Mouse (Mus musculus): ENCODE data around the gene 2310011J03Rik. TPM values are rescaled to one million over a fixed set of nuclear protein-coding genes. Genes with fewer than 3 reads are reported as not detected.

Gene 2310011J03Rik
- polyA plus RNA-seq, 1 experiment = 62.6 TPM

DNA sequence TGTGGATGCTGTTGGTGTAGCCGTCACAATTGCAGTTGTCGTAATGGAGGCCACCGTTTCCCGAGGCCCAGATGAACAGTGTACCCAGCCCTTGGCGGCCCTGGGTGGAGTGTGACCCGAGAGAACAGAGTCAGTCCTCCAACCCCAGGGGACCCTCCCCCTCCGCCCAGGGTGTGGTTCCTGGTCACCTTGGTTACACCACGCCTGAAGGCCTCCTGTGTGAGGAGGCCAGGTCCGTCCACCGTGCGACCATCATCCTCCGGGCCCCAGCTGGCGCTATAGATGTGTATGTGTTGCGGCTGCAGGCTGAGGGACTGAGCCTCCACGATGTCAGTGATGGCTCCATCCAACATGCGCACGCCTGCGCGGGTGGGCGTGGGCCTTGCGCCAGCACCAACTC is 4.7 kb upstream of the 2310011J03Rik start:
- H3K79me2 ChIP-seq (ENCODE audit: control insufficient read depth, insufficient read depth) = peaks cover 23% of the 10 kb centered on the region
- no peak for TF ChIP-seq FOSL1 (IDR thresholded peaks at IDR 0.05; ENCODE audit: insufficient read depth, low read length, poor library complexity, severe bottlenecking)
- no peak for TF ChIP-seq CEBPB (IDR thresholded peaks at IDR 0.05; ENCODE audit: low read depth)
- no peak for TF ChIP-seq USF1 (IDR thresholded peaks at IDR 0.05; ENCODE audit: low read depth)
- no peak for TF ChIP-seq MYOD1 (IDR thresholded peaks at IDR 0.05; ENCODE audit: control insufficient read depth, insufficient read length, low read depth)
- no peak overlapping the region for H3K4me3 ChIP-seq (ENCODE audit: insufficient read depth, poor library complexity, severe bottlenecking)
- no peak overlapping the region for H3ac ChIP-seq (ENCODE audit: control insufficient read depth, insufficient read length, low read depth)
- H3K27me3 ChIP-seq (ENCODE audit: control insufficient read depth, insufficient read depth, insufficient read length) = no peaks in the 10 kb centered on the region
- no peaks in the 10 kb centered on the region for H3K36me3 ChIP-seq (ENCODE audit: control insufficient read depth, insufficient read depth)
- peaks cover 8% of the 10 kb centered on the region for H3K79me3 ChIP-seq (ENCODE audit: low read depth)

DNA sequence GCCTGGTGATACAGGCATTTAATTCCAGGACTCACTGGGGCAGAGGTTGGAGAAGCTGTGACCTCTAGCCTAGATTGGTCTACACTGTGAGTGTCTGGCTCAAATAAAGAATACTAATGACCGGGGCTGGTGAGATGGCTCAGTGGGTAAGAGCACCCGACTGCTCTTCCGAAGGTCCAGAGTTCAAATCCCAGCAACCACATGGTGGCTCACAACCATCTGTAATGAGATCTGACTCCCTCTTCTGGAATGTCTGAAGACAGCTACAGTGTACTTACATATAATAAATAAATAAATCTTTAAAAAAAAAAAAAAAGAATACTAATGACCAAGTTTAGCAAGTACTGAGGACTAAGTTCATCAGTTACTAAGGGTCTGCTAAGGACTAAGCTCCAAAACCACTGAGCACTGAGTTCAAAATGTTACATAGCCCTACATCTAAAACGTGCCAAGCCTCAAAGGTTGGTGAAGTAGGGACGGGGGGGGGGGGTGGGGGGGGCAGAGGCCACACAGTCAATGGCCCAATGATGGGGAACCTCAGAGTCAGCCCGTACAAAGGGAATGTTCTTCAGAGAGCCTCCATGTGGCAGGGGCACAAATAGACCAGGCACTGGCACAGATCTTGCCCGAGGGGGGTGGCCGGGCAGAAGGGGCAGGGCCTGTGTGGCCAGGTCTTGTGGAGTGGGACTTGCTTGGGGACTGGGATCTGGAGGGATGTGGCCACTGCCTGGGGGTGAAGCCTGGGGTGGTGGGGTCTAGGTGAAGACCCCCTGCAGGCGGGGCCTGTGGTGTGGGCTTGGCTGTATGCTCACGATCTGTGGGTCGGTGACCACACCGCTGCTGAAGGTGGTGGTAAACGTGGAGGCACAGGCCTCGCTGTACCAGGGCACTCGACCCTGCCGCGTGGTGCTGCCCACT is 4.0 kb upstream of the 2310011J03Rik start:
- TF ChIP-seq CEBPB (IDR thresholded peaks at IDR 0.05; ENCODE audit: low read depth) = no peak
- TF ChIP-seq USF1 (IDR thresholded peaks at IDR 0.05; ENCODE audit: low read depth) = no peak
- TF ChIP-seq MYOD1 (IDR thresholded peaks at IDR 0.05; ENCODE audit: control insufficient read depth, insufficient read length, low read depth) = no peak
- no peak for TF ChIP-seq FOSL1 (IDR thresholded peaks at IDR 0.05; ENCODE audit: insufficient read depth, low read length, poor library complexity, severe bottlenecking)
- TF ChIP-seq CTCF (IDR thresholded peaks at IDR 0.05; ENCODE audit: control insufficient read depth, insufficient read depth, insufficient read length) = no peak
- TF ChIP-seq MYOG (IDR thresholded peaks at IDR 0.05; ENCODE audit: control insufficient read depth, extremely low read depth, insufficient read length) = no peak
- no peak for TF ChIP-seq MAX (IDR thresholded peaks at IDR 0.05)
- Histone ChIP-seq H3K79me3 (ENCODE audit: low read depth) (peaks cover 14% of the 10 kb centered on the region), H3ac (ENCODE audit: control insufficient read depth, insufficient read length, low read depth) (no peak overlapping the region), H3K79me2 (ENCODE audit: control insufficient read depth, insufficient read depth) (peaks cover 30% of the 10 kb centered on the region), H3K36me3 (ENCODE audit: control insufficient read depth, insufficient read depth) (no peaks in the 10 kb centered on the region), H3K4me3 (ENCODE audit: insufficient read depth, poor library complexity, severe bottlenecking) (peak overlapping the region; percentile 43), H3K27me3 (ENCODE audit: control insufficient read depth, insufficient read depth, insufficient read length) (no peaks in the 10 kb centered on the region)

- Histone ChIP-seq H3K27me3 (ENCODE audit: control insufficient read depth, insufficient read depth, insufficient read length) (no peaks in the 10 kb centered on the region), H3ac (ENCODE audit: control insufficient read depth, insufficient read length, low read depth) (peak overlapping the region; percentile 89), H3K4me3 (ENCODE audit: insufficient read depth, poor library complexity, severe bottlenecking) (peak overlapping the region; percentile 43), H3K36me3 (ENCODE audit: control insufficient read depth, insufficient read depth) (peaks cover 6% of the 10 kb centered on the region), H3K79me3 (ENCODE audit: low read depth) (peaks cover 20% of the 10 kb centered on the region), H3K79me2 (ENCODE audit: control insufficient read depth, insufficient read depth) (peaks cover 39% of the 10 kb centered on the region)
- TF ChIP-seq MYOD1 (IDR thresholded peaks at IDR 0.05; ENCODE audit: control insufficient read depth, insufficient read length, low read depth) = no peak
- no peak for TF ChIP-seq USF1 (IDR thresholded peaks at IDR 0.05; ENCODE audit: low read depth)
Observed at GRCm38 (mm10) chr10:80323261-80324119, 3.2 kb upstream of the 2310011J03Rik start.

GRCm38 (mm10) chr10:80322811-80323211 is 2.5 kb upstream of the 2310011J03Rik start:
- no peaks in the 10 kb centered on the region for H3K27me3 ChIP-seq (ENCODE audit: control insufficient read depth, insufficient read depth, insufficient read length)
- H3K4me3 ChIP-seq (ENCODE audit: insufficient read depth, poor library complexity, severe bottlenecking) = peak overlapping the region; percentile 43
- peaks cover 6% of the 10 kb centered on the region for H3K36me3 ChIP-seq (ENCODE audit: control insufficient read depth, insufficient read depth)
- peaks cover 20% of the 10 kb centered on the region for H3K79me3 ChIP-seq (ENCODE audit: low read depth)
- peaks cover 44% of the 10 kb centered on the region for H3K79me2 ChIP-seq (ENCODE audit: control insufficient read depth, insufficient read depth)
- TF ChIP-seq MYOG (IDR thresholded peaks at IDR 0.05; ENCODE audit: control insufficient read depth, extremely low read depth, insufficient read length) (no peak), CTCF (IDR thresholded peaks at IDR 0.05; ENCODE audit: control insufficient read depth, insufficient read depth, insufficient read length) (no peak), FOSL1 (IDR thresholded peaks at IDR 0.05; ENCODE audit: insufficient read depth, low read length, poor library complexity, severe bottlenecking) (no peak), USF1 (IDR thresholded peaks at IDR 0.05; ENCODE audit: low read depth) (no peak), CEBPB (IDR thresholded peaks at IDR 0.05; ENCODE audit: low read depth) (no peak), MYOD1 (IDR thresholded peaks at IDR 0.05; ENCODE audit: control insufficient read depth, insufficient read length, low read depth) (no peak), MAX (IDR thresholded peaks at IDR 0.05) (peak; percentile 93)
- H3ac ChIP-seq (ENCODE audit: control insufficient read depth, insufficient read length, low read depth) = peak overlapping the region; percentile 89

GRCm38 (mm10) chr10:80321670-80322581 is 1.6 kb upstream of the 2310011J03Rik start:
- peak overlapping the region; percentile 28 for H3ac ChIP-seq (ENCODE audit: control insufficient read depth, insufficient read length, low read depth)
- H3K79me2 ChIP-seq (ENCODE audit: control insufficient read depth, insufficient read depth) = peaks cover 44% of the 10 kb centered on the region
- H3K79me3 ChIP-seq (ENCODE audit: low read depth) = peaks cover 20% of the 10 kb centered on the region
- peak overlapping the region; percentile 43 for H3K4me3 ChIP-seq (ENCODE audit: insufficient read depth, poor library complexity, severe bottlenecking)
- no peak for TF ChIP-seq MYOD1 (IDR thresholded peaks at IDR 0.05; ENCODE audit: control insufficient read depth, insufficient read length, low read depth)
- no peak for TF ChIP-seq USF1 (IDR thresholded peaks at IDR 0.05; ENCODE audit: low read depth)
- TF ChIP-seq MYOG (IDR thresholded peaks at IDR 0.05; ENCODE audit: control insufficient read depth, extremely low read depth, insufficient read length) = no peak
- TF ChIP-seq MAX (IDR thresholded peaks at IDR 0.05) = no peak
- TF ChIP-seq CTCF (IDR thresholded peaks at IDR 0.05; ENCODE audit: control insufficient read depth, insufficient read depth, insufficient read length) = no peak
- no peak for TF ChIP-seq CEBPB (IDR thresholded peaks at IDR 0.05; ENCODE audit: low read depth)
- no peak for TF ChIP-seq FOSL1 (IDR thresholded peaks at IDR 0.05; ENCODE audit: insufficient read depth, low read length, poor library complexity, severe bottlenecking)
- H3K36me3 ChIP-seq (ENCODE audit: control insufficient read depth, insufficient read depth) = peaks cover 6% of the 10 kb centered on the region
- no peaks in the 10 kb centered on the region for H3K27me3 ChIP-seq (ENCODE audit: control insufficient read depth, insufficient read depth, insufficient read length)
